Mouse (Mus musculus) heart, adult 18-20 months (tissue): Measurements from ENCODE around the gene Pacrg. TPM values are rescaled to one million over a fixed set of nuclear protein-coding genes. Genes with fewer than 3 reads are reported as not detected.
A peak's percentile ranks its signal among the peaks of the same experiment; 100 is the strongest.

ENCODE experiments used
- DNase-seq, 2 experiments: peaks; one replicate each; pipeline ENCODE4 v3.0.0; 2021 to 2022; ENCODE audit warnings: mixed read lengths in 1 of 2
- total RNA-seq, 2 experiments: library from RNA; stranded (reverse); gene quantifications; 2 replicates each; pipeline ENCODE4 v1.2.3; 2021

Pacrg gene
- total RNA-seq, 2 experiments from 2014 or later = 1.1 to 2.1 TPM

GRCm38 (mm10) chr17:10740083-10740482, 100.0 kb downstream of the Pacrg start:
- DNase-seq = no peak

GRCm38 (mm10) chr17:10737966-10738365, 102.1 kb downstream of the Pacrg start:
- DNase-seq = no peak

GRCm38 (mm10) chr17:10734733-10735132, 105.4 kb downstream of the Pacrg start:
- DNase-seq = no peak

GRCm38 (mm10) chr17:10732303-10733048, 107.6 kb downstream of the Pacrg start:
- no peak for DNase-seq

- peak; percentile 15 for DNase-seq
These were observed 115.3 kb downstream of the Pacrg start for GRCm38 (mm10) chr17:10724853-10725252.

GRCm38 (mm10) chr17:10721562-10721961, 118.5 kb downstream of the Pacrg start:
- DNase-seq = no peak

- DNase-seq = no peak
These were observed 123.0 kb downstream of the Pacrg start for GRCm38 (mm10) chr17:10717148-10717547.

- peak; percentile 38 to 58 for DNase-seq
These were observed 137.3 kb downstream of the Pacrg start for GRCm38 (mm10) chr17:10702781-10703180.

GRCm38 (mm10) chr17:10698041-10698440, 142.1 kb downstream of the Pacrg start:
- DNase-seq = peak; percentile 22 to 39

GRCm38 (mm10) chr17:10695421-10695820, 144.7 kb downstream of the Pacrg start:
- DNase-seq = no peak

- DNase-seq = no peak
These were observed 163.0 kb downstream of the Pacrg start for GRCm38 (mm10) chr17:10677098-10677497.

GRCm38 (mm10) chr17:10675536-10675935, 164.6 kb downstream of the Pacrg start:
- no peak for DNase-seq

- DNase-seq = peak; percentile 8 to 18
These were observed 165.1 kb downstream of the Pacrg start for GRCm38 (mm10) chr17:10675048-10675447.

- DNase-seq = no peak
These were observed 178.8 kb downstream of the Pacrg start for GRCm38 (mm10) chr17:10661294-10661693.

GRCm38 (mm10) chr17:10643604-10644003, 196.5 kb downstream of the Pacrg start:
- DNase-seq = no peak

GRCm38 (mm10) chr17:10639816-10640215, 200.3 kb downstream of the Pacrg start:
- no peak for DNase-seq

- DNase-seq = no peak
These were observed 204.1 kb downstream of the Pacrg start for GRCm38 (mm10) chr17:10635955-10636470.

- DNase-seq = no peak
These were observed 204.6 kb downstream of the Pacrg start for GRCm38 (mm10) chr17:10635470-10635869.

GRCm38 (mm10) chr17:10635046-10635445, 205.1 kb downstream of the Pacrg start:
- no peak for DNase-seq

- no peak for DNase-seq
These were observed 206.3 kb downstream of the Pacrg start for GRCm38 (mm10) chr17:10633769-10634168.

- DNase-seq = no peak
These were observed 211.9 kb downstream of the Pacrg start for GRCm38 (mm10) chr17:10628240-10628639.

GRCm38 (mm10) chr17:10627476-10627875, 212.6 kb downstream of the Pacrg start:
- DNase-seq = no peak

GRCm38 (mm10) chr17:10626299-10627095, 213.6 kb downstream of the Pacrg start:
- DNase-seq = no peak
